Mouse (Mus musculus): ENCODE results near the gene Dus1l. TPM values are rescaled to one million over a fixed set of nuclear protein-coding genes. Genes with fewer than 3 reads are reported as not detected.
"Not testable (repeated sequence)": the region's sequence is repeated elsewhere in the genome, so short reads cannot be mapped to it uniquely, and the experiment has no call there.

Gene Dus1l
- polyA plus RNA-seq, 1 experiment, result 65.8 TPM

GRCm38 (mm10) chr11:120772749-120773148 lies 23.5 kb downstream of the Dus1l start:
- DNase-seq, result no peak
- WGBS, result 95% methylated on average over 3 of the region's 3 CpGs
- no peak overlapping the region for H3K4me3 ChIP-seq (ENCODE audit: control insufficient read depth, insufficient read depth, low read length)
- H3K27ac ChIP-seq (ENCODE audit: control insufficient read depth, insufficient read depth, low read length), result no peak overlapping the region
- H3K36me3 ChIP-seq (ENCODE audit: control insufficient read depth, insufficient read depth, low read length), result no peaks in the 10 kb centered on the region
- TF ChIP-seq POLR2A (IDR thresholded peaks at IDR 0.05; ENCODE audit: control insufficient read depth, extremely low read depth, insufficient read depth, low read length, poor library complexity), result no peak
- no peak for TF ChIP-seq CTCF (IDR thresholded peaks at IDR 0.05; ENCODE audit: borderline replicate concordance, control insufficient read depth, extremely low read depth, insufficient read depth, low read length, poor library complexity)
- H3K27me3 ChIP-seq (ENCODE audit: control insufficient read depth, insufficient read depth, low read length), result no peaks in the 10 kb centered on the region
- no peaks in the 10 kb centered on the region for H3K4me1 ChIP-seq (replicated peaks; ENCODE audit: control insufficient read depth, insufficient read depth, low read length)

GRCm38 (mm10) chr11:120768206-120768605 lies 28.0 kb downstream of the Dus1l start:
- 87% methylated on average over 1 of the region's 1 CpGs for WGBS
- no peaks in the 10 kb centered on the region for H3K27me3 ChIP-seq (ENCODE audit: control insufficient read depth, insufficient read depth, low read length)
- no peak overlapping the region for H3K27ac ChIP-seq (ENCODE audit: control insufficient read depth, insufficient read depth, low read length)
- DNase-seq, result no peak
- no peak for TF ChIP-seq CTCF (IDR thresholded peaks at IDR 0.05; ENCODE audit: borderline replicate concordance, control insufficient read depth, extremely low read depth, insufficient read depth, low read length, poor library complexity)
- TF ChIP-seq POLR2A (IDR thresholded peaks at IDR 0.05; ENCODE audit: control insufficient read depth, extremely low read depth, insufficient read depth, low read length, poor library complexity), result no peak
- no peak overlapping the region for H3K4me3 ChIP-seq (ENCODE audit: control insufficient read depth, insufficient read depth, low read length)
- H3K36me3 ChIP-seq (ENCODE audit: control insufficient read depth, insufficient read depth, low read length), result no peaks in the 10 kb centered on the region
- H3K4me1 ChIP-seq (replicated peaks; ENCODE audit: control insufficient read depth, insufficient read depth, low read length), result no peaks in the 10 kb centered on the region; the same call in 1 of the 2 replicates

- H3K27me3 ChIP-seq (ENCODE audit: control insufficient read depth, insufficient read depth, low read length); H3K4me3 ChIP-seq (ENCODE audit: control insufficient read depth, insufficient read depth, low read length); H3K4me1 ChIP-seq (replicated peaks; ENCODE audit: control insufficient read depth, insufficient read depth, low read length); DNase-seq; H3K27ac ChIP-seq (ENCODE audit: control insufficient read depth, insufficient read depth, low read length); H3K36me3 ChIP-seq (ENCODE audit: control insufficient read depth, insufficient read depth, low read length): not testable (repeated sequence)
- 0% methylated on average over 4 of the region's 7 CpGs for WGBS
Observed at GRCm38 (mm10) chr11:120767023-120767422, 29.2 kb downstream of the Dus1l start.

- WGBS, result 34% methylated on average over 9 of the region's 23 CpGs
- not testable (repeated sequence) for H3K36me3 ChIP-seq (ENCODE audit: control insufficient read depth, insufficient read depth, low read length); H3K4me1 ChIP-seq (replicated peaks; ENCODE audit: control insufficient read depth, insufficient read depth, low read length); H3K4me3 ChIP-seq (ENCODE audit: control insufficient read depth, insufficient read depth, low read length); DNase-seq; H3K27ac ChIP-seq (ENCODE audit: control insufficient read depth, insufficient read depth, low read length); H3K27me3 ChIP-seq (ENCODE audit: control insufficient read depth, insufficient read depth, low read length)
Observed at GRCm38 (mm10) chr11:120763121-120763999, 32.8 kb downstream of the Dus1l start.

GRCm38 (mm10) chr11:120762672-120763041 lies 33.5 kb downstream of the Dus1l start, which contains the start of gene Hmga1b:
TSS of gene Hmga1b (plus strand) at chr11:120762794.
- H3K36me3 ChIP-seq (ENCODE audit: control insufficient read depth, insufficient read depth, low read length); H3K4me3 ChIP-seq (ENCODE audit: control insufficient read depth, insufficient read depth, low read length); H3K4me1 ChIP-seq (replicated peaks; ENCODE audit: control insufficient read depth, insufficient read depth, low read length); H3K27ac ChIP-seq (ENCODE audit: control insufficient read depth, insufficient read depth, low read length); H3K27me3 ChIP-seq (ENCODE audit: control insufficient read depth, insufficient read depth, low read length); DNase-seq: not testable (repeated sequence)
- WGBS, result 25% methylated on average over 14 of the region's 14 CpGs

- TF ChIP-seq CTCF (IDR thresholded peaks at IDR 0.05; ENCODE audit: borderline replicate concordance, control insufficient read depth, extremely low read depth, insufficient read depth, low read length, poor library complexity), result no peak
- TF ChIP-seq POLR2A (IDR thresholded peaks at IDR 0.05; ENCODE audit: control insufficient read depth, extremely low read depth, insufficient read depth, low read length, poor library complexity), result no peak
Observed at GRCm38 (mm10) chr11:120761811-120762671, 34.2 kb downstream of the Dus1l start.

GRCm38 (mm10) chr11:120760236-120760635 lies 36.0 kb downstream of the Dus1l start:
- 59% methylated on average over 9 of the region's 9 CpGs for WGBS
- Histone ChIP-seq H3K27me3 (ENCODE audit: control insufficient read depth, insufficient read depth, low read length) (no peaks in the 10 kb centered on the region), H3K27ac (ENCODE audit: control insufficient read depth, insufficient read depth, low read length) (no peak overlapping the region), H3K4me3 (ENCODE audit: control insufficient read depth, insufficient read depth, low read length) (no peak overlapping the region), H3K4me1 (replicated peaks; ENCODE audit: control insufficient read depth, insufficient read depth, low read length) (no peaks in the 10 kb centered on the region), H3K36me3 (ENCODE audit: control insufficient read depth, insufficient read depth, low read length) (no peaks in the 10 kb centered on the region)
- DNase-seq, result no peak
- no peak for TF ChIP-seq CTCF (IDR thresholded peaks at IDR 0.05; ENCODE audit: borderline replicate concordance, control insufficient read depth, extremely low read depth, insufficient read depth, low read length, poor library complexity)
- TF ChIP-seq POLR2A (IDR thresholded peaks at IDR 0.05; ENCODE audit: control insufficient read depth, extremely low read depth, insufficient read depth, low read length, poor library complexity), result no peak

More at GRCm38 (mm10) chr11:120761811-120762671, 34.2 kb downstream of the Dus1l start:
- Histone ChIP-seq H3K27me3 (ENCODE audit: control insufficient read depth, insufficient read depth, low read length) (no peaks in the 10 kb centered on the region), H3K4me1 (replicated peaks; ENCODE audit: control insufficient read depth, insufficient read depth, low read length) (no peaks in the 10 kb centered on the region), H3K27ac (ENCODE audit: control insufficient read depth, insufficient read depth, low read length) (no peak overlapping the region), H3K4me3 (ENCODE audit: control insufficient read depth, insufficient read depth, low read length) (no peak overlapping the region), H3K36me3 (ENCODE audit: control insufficient read depth, insufficient read depth, low read length) (no peaks in the 10 kb centered on the region)
- WGBS, result 86% methylated on average over 14 of the region's 14 CpGs
- DNase-seq, result no peak
